Mouse (Mus musculus) spleen, adult 2 months (tissue): ENCODE measurements at regions not wholly inside any gene's neighbourhood (a gene's known extent, or its start where the extent isn't known, plus 50 kb on each side); places are given as distances from the start of the nearest gene placed in this dataset.

Experiments
- CTCF ChIP-seq: fragments of 200-500 bp; IDR thresholded peaks from 2 replicates; pipeline ENCODE4 v1.5.1; 2011; ENCODE audit warnings: mild to moderate bottlenecking, inconsistent platforms; ENCODE audit not compliant: insufficient read depth, insufficient read length, insufficient replicate concordance; ENCODE audit errors: extremely low read depth
- POLR2A ChIP-seq: fragments of 200-500 bp; IDR thresholded peaks from 2 replicates; pipeline ENCODE4 v1.6.1; 2011; ENCODE audit warnings: low read depth, low read length, inconsistent platforms

GRCm38 (mm10) chr6:94966962-94967361 is 150.1 kb upstream of the Kbtbd8 start:
- TF ChIP-seq CTCF (no peak), POLR2A (no peak)
